Mouse (Mus musculus): ENCODE results near the gene Rbfox3. TPM values are rescaled to one million over a fixed set of nuclear protein-coding genes. Genes with fewer than 3 reads are reported as not detected.

Gene Rbfox3
- polyA plus RNA-seq, 1 experiment from 2014 or later, result 54.9 TPM

DNA sequence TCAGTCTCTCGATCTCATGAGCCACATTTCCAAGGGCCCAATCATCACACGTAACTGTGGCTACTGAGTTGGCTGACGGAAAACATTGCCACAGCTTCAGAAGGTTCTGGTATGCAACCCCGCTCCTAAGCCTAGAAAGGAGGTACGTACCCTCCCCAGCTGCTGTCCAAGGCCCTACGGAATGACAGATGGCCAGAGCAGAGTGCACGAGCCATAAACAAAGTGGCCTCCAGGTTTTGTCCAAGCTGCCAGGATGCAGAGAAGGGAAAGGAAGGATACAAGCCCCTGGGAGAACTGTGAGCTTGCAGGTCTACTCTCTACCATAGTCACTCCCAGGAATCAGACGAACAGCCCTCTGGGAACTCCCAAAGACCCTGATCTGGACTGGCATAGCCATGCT is 327.8 kb downstream of the Rbfox3 start:
- H3K4me1 ChIP-seq (ENCODE audit: control insufficient read depth, insufficient read depth, low read length), result no peaks in the 10 kb centered on the region
- no peak overlapping the region for H3K4me2 ChIP-seq (ENCODE audit: low read length)
- ATAC-seq, result no peak
- no peaks in the 10 kb centered on the region for H3K27me3 ChIP-seq (ENCODE audit: control insufficient read depth, insufficient read depth, low read depth, low read length)
- no peak overlapping the region for H3K4me3 ChIP-seq (ENCODE audit: low read depth, low read length)
- no peaks in the 10 kb centered on the region for H3K36me3 ChIP-seq (ENCODE audit: control insufficient read depth, insufficient read depth, low read length)
- no peaks in the 10 kb centered on the region for H3K9me3 ChIP-seq (replicated peaks; ENCODE audit: control insufficient read depth, low read length, poor library complexity, severe bottlenecking)
- no peak overlapping the region for H3K27ac ChIP-seq (ENCODE audit: low read length)
- 86% methylated on average over 8 of the region's 8 CpGs for WGBS
- no peak overlapping the region for H3K9ac ChIP-seq (ENCODE audit: low read depth, low read length)

DNA sequence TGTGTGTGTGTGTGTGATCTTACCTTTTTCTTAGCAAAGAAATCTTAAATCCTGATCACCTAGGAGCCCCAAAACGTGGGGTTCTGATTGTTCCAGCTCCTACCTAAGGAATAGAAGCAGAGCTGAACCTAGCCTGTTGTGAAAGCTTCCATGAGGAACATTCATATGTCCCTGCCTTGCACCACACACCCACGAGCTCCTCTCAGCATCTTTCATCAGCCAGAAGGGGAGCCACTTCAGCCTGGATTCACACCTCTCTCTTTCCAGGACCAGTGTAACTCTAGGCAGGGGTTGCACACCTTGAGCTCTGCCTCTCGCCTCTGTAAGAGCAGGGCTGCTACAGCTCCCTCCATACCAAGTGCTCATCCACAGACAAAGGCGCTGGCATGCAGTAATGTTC is 330.4 kb downstream of the Rbfox3 start:
- WGBS, result 53% methylated on average over 4 of the region's 4 CpGs
- no peak overlapping the region for H3K4me2 ChIP-seq (ENCODE audit: low read length)
- H3K4me1 ChIP-seq (ENCODE audit: control insufficient read depth, insufficient read depth, low read length), result peaks cover 11% of the 10 kb centered on the region
- H3K27me3 ChIP-seq (ENCODE audit: control insufficient read depth, insufficient read depth, low read depth, low read length), result no peaks in the 10 kb centered on the region
- H3K27ac ChIP-seq (ENCODE audit: low read length), result no peak overlapping the region
- H3K4me3 ChIP-seq (ENCODE audit: low read depth, low read length), result no peak overlapping the region
- no peak overlapping the region for H3K9ac ChIP-seq (ENCODE audit: low read depth, low read length)
- no peak for ATAC-seq
- H3K36me3 ChIP-seq (ENCODE audit: control insufficient read depth, insufficient read depth, low read length), result no peaks in the 10 kb centered on the region
- H3K9me3 ChIP-seq (replicated peaks; ENCODE audit: control insufficient read depth, low read length, poor library complexity, severe bottlenecking), result no peaks in the 10 kb centered on the region

DNA sequence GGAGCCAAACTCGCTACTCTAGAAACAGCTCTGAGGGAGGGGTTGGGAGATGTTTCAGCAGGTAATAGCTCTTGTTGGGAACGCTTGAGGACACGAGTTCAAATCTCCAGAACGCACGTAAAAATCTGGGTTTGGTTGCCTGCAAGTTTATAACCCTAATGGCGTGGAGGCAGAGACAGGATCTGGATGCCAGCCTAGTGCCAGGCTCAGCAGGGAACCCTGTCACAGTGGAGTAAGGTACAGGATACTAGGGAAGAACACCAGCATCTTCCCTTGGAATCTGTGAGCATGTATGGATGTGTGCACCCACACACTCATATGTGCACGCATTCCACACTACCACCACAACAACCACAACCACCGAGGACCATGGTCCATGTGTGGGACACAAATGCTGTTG is 331.8 kb downstream of the Rbfox3 start:
- no peak overlapping the region for H3K9ac ChIP-seq (ENCODE audit: low read depth, low read length)
- no peaks in the 10 kb centered on the region for H3K27me3 ChIP-seq (ENCODE audit: control insufficient read depth, insufficient read depth, low read depth, low read length)
- no peaks in the 10 kb centered on the region for H3K36me3 ChIP-seq (ENCODE audit: control insufficient read depth, insufficient read depth, low read length)
- ATAC-seq, result no peak
- H3K27ac ChIP-seq (ENCODE audit: low read length), result no peak overlapping the region
- WGBS, result 84% methylated on average over 8 of the region's 8 CpGs
- H3K4me3 ChIP-seq (ENCODE audit: low read depth, low read length), result no peak overlapping the region
- H3K4me2 ChIP-seq (ENCODE audit: low read length), result no peak overlapping the region
- peaks cover 14% of the 10 kb centered on the region for H3K4me1 ChIP-seq (ENCODE audit: control insufficient read depth, insufficient read depth, low read length)
- no peaks in the 10 kb centered on the region for H3K9me3 ChIP-seq (replicated peaks; ENCODE audit: control insufficient read depth, low read length, poor library complexity, severe bottlenecking)

DNA sequence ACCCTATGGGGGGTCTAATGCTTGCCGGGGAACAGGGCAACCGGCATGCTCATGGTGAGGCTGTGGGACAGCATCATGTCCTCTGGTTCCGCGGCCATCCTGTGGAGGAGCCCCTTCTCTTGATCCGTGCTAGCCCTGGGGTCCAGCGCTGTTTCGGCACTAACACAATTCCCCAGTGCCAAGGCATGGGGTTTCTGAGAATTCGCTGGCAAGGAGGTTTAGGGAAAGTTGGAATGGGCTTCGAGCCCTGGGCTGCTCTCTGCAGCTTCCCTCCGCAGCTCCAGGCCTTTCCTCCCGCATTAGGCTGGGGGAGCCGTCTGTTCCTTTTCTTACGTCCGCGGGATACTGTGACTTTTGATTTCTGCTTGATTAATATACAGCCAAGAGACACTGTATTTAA is 334.1 kb downstream of the Rbfox3 start:
- 38% methylated on average over 15 of the region's 15 CpGs for WGBS
- H3K36me3 ChIP-seq (ENCODE audit: control insufficient read depth, insufficient read depth, low read length), result no peaks in the 10 kb centered on the region
- H3K9ac ChIP-seq (ENCODE audit: low read depth, low read length), result peak overlapping the region; percentile 28; the same call in 1 of the 2 replicates
- H3K27me3 ChIP-seq (ENCODE audit: control insufficient read depth, insufficient read depth, low read depth, low read length), result peaks cover 5% of the 10 kb centered on the region; the same call in 1 of the 2 replicates
- H3K27ac ChIP-seq (ENCODE audit: low read length), result peak overlapping the region; percentile 47; the same call in 1 of the 2 replicates
- peaks cover 18% of the 10 kb centered on the region for H3K4me1 ChIP-seq (ENCODE audit: control insufficient read depth, insufficient read depth, low read length)
- no peak overlapping the region for H3K4me2 ChIP-seq (ENCODE audit: low read length)
- no peak for ATAC-seq
- H3K4me3 ChIP-seq (ENCODE audit: low read depth, low read length), result no peak overlapping the region
- no peaks in the 10 kb centered on the region for H3K9me3 ChIP-seq (replicated peaks; ENCODE audit: control insufficient read depth, low read length, poor library complexity, severe bottlenecking)

DNA sequence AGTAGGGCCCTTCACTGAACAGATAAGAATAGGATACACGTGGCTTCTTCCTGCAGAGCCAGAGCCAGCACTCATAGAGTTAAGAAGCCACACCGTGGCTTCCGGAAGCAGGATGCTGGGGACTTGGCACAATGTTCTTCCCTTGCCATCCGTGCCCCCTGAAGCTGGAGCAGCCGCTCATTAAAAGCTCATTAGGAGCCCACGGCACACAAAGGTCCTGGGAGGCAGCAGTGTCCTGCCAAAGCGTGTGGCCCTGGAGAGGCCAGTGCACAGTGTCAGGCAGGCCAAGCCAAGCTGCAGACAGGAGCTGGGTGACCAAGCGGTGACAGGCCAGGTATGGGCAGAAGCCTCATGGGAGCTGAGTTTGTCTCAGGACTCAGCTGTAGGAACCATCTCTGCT is 334.8 kb downstream of the Rbfox3 start:
- no peak overlapping the region for H3K4me2 ChIP-seq (ENCODE audit: low read length)
- ATAC-seq, result no peak
- H3K9me3 ChIP-seq (replicated peaks; ENCODE audit: control insufficient read depth, low read length, poor library complexity, severe bottlenecking), result no peaks in the 10 kb centered on the region
- no peak overlapping the region for H3K4me3 ChIP-seq (ENCODE audit: low read depth, low read length)
- no peak overlapping the region for H3K27ac ChIP-seq (ENCODE audit: low read length)
- H3K36me3 ChIP-seq (ENCODE audit: control insufficient read depth, insufficient read depth, low read length), result no peaks in the 10 kb centered on the region
- H3K9ac ChIP-seq (ENCODE audit: low read depth, low read length), result peak overlapping the region; percentile 22; the same call in 1 of the 2 replicates
- peaks cover 8% of the 10 kb centered on the region for H3K27me3 ChIP-seq (ENCODE audit: control insufficient read depth, insufficient read depth, low read depth, low read length)
- WGBS, result 36% methylated on average over 8 of the region's 8 CpGs
- peaks cover 18% of the 10 kb centered on the region for H3K4me1 ChIP-seq (ENCODE audit: control insufficient read depth, insufficient read depth, low read length)

DNA sequence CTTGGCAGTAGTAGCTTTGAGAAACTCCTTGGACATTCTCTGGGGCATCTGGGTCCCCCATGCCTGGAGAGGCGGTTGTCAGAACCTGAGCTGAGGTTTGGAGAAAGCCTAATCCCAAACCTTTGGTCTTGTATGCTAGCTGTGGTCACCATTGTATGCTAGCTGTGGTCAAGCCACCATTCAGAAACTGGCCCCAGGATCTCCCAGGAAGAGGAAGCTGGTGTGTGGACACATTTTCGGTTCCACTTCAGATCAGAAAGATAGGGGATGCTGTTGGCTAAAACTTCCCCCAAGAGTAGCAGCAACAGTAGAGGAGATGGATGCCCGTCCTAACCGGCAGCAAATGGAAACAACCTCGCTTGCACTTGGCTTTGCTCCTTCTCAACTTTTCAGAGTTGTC is 337.0 kb downstream of the Rbfox3 start:
- WGBS, result 85% methylated on average over 5 of the region's 5 CpGs
- peaks cover 24% of the 10 kb centered on the region for H3K4me1 ChIP-seq (ENCODE audit: control insufficient read depth, insufficient read depth, low read length)
- H3K9ac ChIP-seq (ENCODE audit: low read depth, low read length), result no peak overlapping the region
- peaks cover 27% of the 10 kb centered on the region for H3K27me3 ChIP-seq (ENCODE audit: control insufficient read depth, insufficient read depth, low read depth, low read length)
- H3K36me3 ChIP-seq (ENCODE audit: control insufficient read depth, insufficient read depth, low read length), result no peaks in the 10 kb centered on the region
- no peak overlapping the region for H3K27ac ChIP-seq (ENCODE audit: low read length)
- H3K4me2 ChIP-seq (ENCODE audit: low read length), result no peak overlapping the region
- H3K4me3 ChIP-seq (ENCODE audit: low read depth, low read length), result no peak overlapping the region
- no peak for ATAC-seq
- H3K9me3 ChIP-seq (replicated peaks; ENCODE audit: control insufficient read depth, low read length, poor library complexity, severe bottlenecking), result no peaks in the 10 kb centered on the region

DNA sequence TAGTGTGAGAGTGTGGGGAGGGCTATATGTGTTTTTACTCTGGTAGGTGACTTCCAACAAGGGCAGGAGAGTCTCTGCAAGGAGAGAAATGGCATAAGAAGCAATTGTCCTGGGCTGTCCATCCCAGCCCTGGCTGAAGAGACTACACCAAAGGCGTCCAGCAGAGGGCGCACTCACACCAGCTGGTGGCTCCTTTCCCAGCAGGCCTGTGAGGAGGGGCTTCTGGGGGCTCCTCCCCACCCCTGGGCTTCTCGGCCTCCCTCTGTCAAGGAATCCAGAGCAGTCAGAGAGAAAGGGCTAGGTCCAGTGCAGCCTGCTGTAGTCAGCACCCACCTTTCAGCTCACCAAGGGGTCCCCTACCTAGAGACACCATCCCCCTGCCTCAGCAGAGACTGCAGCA is 337.8 kb downstream of the Rbfox3 start:
- no peak overlapping the region for H3K4me2 ChIP-seq (ENCODE audit: low read length)
- H3K4me1 ChIP-seq (ENCODE audit: control insufficient read depth, insufficient read depth, low read length), result peaks cover 30% of the 10 kb centered on the region
- H3K27ac ChIP-seq (ENCODE audit: low read length), result no peak overlapping the region
- no peaks in the 10 kb centered on the region for H3K9me3 ChIP-seq (replicated peaks; ENCODE audit: control insufficient read depth, low read length, poor library complexity, severe bottlenecking)
- peaks cover 36% of the 10 kb centered on the region for H3K27me3 ChIP-seq (ENCODE audit: control insufficient read depth, insufficient read depth, low read depth, low read length)
- H3K36me3 ChIP-seq (ENCODE audit: control insufficient read depth, insufficient read depth, low read length), result no peaks in the 10 kb centered on the region
- no peak overlapping the region for H3K4me3 ChIP-seq (ENCODE audit: low read depth, low read length)
- no peak for ATAC-seq
- no peak overlapping the region for H3K9ac ChIP-seq (ENCODE audit: low read depth, low read length)
- 0% methylated on average over 3 of the region's 3 CpGs for whole genome bisulfite sequencing

DNA sequence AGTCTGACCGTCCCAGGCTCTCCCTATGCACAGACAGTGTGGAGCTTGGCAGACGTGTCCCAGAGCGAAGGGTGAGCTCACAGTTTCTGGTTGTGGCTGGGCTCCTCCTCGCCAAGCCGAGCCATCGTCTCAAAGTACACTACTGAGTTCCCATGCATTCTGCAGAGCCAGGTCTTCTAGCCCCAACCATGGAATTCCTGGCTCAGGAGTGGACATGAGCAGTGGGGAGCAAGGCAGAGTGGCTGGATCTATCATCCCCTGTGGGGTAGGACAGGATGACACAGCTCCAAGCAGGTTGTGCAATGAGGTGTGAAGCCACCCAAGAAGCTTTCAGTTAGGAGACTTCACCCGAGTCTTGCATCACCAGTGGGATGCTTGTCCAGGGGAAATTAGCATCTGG is 338.4 kb downstream of the Rbfox3 start:
- Histone ChIP-seq H3K4me3 (ENCODE audit: low read depth, low read length) (no peak overlapping the region), H3K4me2 (ENCODE audit: low read length) (no peak overlapping the region), H3K4me1 (ENCODE audit: control insufficient read depth, insufficient read depth, low read length) (peaks cover 30% of the 10 kb centered on the region), H3K36me3 (ENCODE audit: control insufficient read depth, insufficient read depth, low read length) (no peaks in the 10 kb centered on the region), H3K9me3 (replicated peaks; ENCODE audit: control insufficient read depth, low read length, poor library complexity, severe bottlenecking) (no peaks in the 10 kb centered on the region), H3K27ac (ENCODE audit: low read length) (no peak overlapping the region), H3K27me3 (ENCODE audit: control insufficient read depth, insufficient read depth, low read depth, low read length) (peaks cover 40% of the 10 kb centered on the region), H3K9ac (ENCODE audit: low read depth, low read length) (no peak overlapping the region)
- 67% methylated on average over 7 of the region's 7 CpGs for WGBS
- no peak for ATAC-seq

DNA sequence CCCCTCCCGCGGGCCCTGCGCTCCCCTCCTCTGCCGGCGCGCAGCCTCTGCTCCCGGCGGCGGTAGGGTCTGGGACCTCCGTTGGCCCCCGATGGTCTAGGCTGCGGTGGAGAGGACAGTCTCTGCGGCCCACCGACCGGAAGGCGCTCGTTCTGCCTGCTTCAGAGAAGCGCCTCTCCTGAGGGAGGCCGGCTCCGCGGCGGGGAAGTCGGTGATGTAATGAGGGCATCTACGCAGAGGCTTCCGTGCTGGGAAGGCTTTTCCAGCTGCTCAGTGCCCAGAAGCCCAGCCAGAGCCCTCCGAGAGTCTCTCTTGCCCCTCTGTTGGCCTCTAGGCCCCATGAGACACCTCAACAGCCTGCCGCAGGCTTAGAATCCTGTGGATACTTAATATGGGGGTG is 341.2 kb downstream of the Rbfox3 start:
- peak; percentile 33; the same call in 1 of the 2 replicates for ATAC-seq
- Histone ChIP-seq H3K27ac (ENCODE audit: low read length) (no peak overlapping the region), H3K9ac (ENCODE audit: low read depth, low read length) (peak overlapping the region; percentile 67), H3K36me3 (ENCODE audit: control insufficient read depth, insufficient read depth, low read length) (no peaks in the 10 kb centered on the region), H3K4me3 (ENCODE audit: low read depth, low read length) (peak overlapping the region; percentile 59), H3K4me1 (ENCODE audit: control insufficient read depth, insufficient read depth, low read length) (peaks cover 17% of the 10 kb centered on the region), H3K27me3 (ENCODE audit: control insufficient read depth, insufficient read depth, low read depth, low read length) (peaks cover 46% of the 10 kb centered on the region), H3K4me2 (ENCODE audit: low read length) (peak overlapping the region; percentile 99), H3K9me3 (replicated peaks; ENCODE audit: control insufficient read depth, low read length, poor library complexity, severe bottlenecking) (no peaks in the 10 kb centered on the region)
- WGBS, result 2% methylated on average over 25 of the region's 27 CpGs
